Mouse (Mus musculus): ENCODE measurements around the gene Clec12b. TPM values are rescaled to one million over a fixed set of nuclear protein-coding genes. Genes with fewer than 3 reads are reported as not detected.

The Clec12b gene
- polyA plus RNA-seq, 1 experiment, result 7.1 TPM

GRCm38 (mm10) chr6:129396997-129397396 lies 11.3 kb upstream of the Clec12b start, which contains the start of gene Clec1b:
Clec1b (plus strand) TSS chr6:129397297.
- Histone ChIP-seq H3K27ac (ENCODE audit: control insufficient read depth, insufficient read depth, low read depth, low read length) (no peak within 1 kb of the TSS), H3K4me1 (ENCODE audit: control insufficient read depth, insufficient read depth, low read length) (no peaks in the 10 kb centered on the region; the same call in 1 of the 2 replicates), H3K4me3 (ENCODE audit: control insufficient read depth, low read depth, low read length) (no peak within 1 kb of the TSS), H3K27me3 (ENCODE audit: control insufficient read depth, insufficient read depth, low read length) (no peaks in the 10 kb centered on the region), H3K36me3 (ENCODE audit: control insufficient read depth, insufficient read depth, low read length) (no peaks in the 10 kb centered on the region)
- TF ChIP-seq POLR2A (IDR thresholded peaks at IDR 0.05; ENCODE audit: control insufficient read depth, low read depth, low read length) (no peak), CTCF (IDR thresholded peaks at IDR 0.05; ENCODE audit: control insufficient read depth, insufficient read depth, insufficient replicate concordance, low read depth, low read length) (no peak)

GRCm38 (mm10) chr6:129393732-129394131 lies 8.1 kb upstream of the Clec12b start:
- TF ChIP-seq POLR2A (IDR thresholded peaks at IDR 0.05; ENCODE audit: control insufficient read depth, low read depth, low read length), result no peak
- no peak for TF ChIP-seq CTCF (IDR thresholded peaks at IDR 0.05; ENCODE audit: control insufficient read depth, insufficient read depth, insufficient replicate concordance, low read depth, low read length)
- H3K36me3 ChIP-seq (ENCODE audit: control insufficient read depth, insufficient read depth, low read length), result no peaks in the 10 kb centered on the region
- no peak overlapping the region for H3K4me3 ChIP-seq (ENCODE audit: control insufficient read depth, low read depth, low read length)
- no peak overlapping the region for H3K27ac ChIP-seq (ENCODE audit: control insufficient read depth, insufficient read depth, low read depth, low read length)
- H3K4me1 ChIP-seq (ENCODE audit: control insufficient read depth, insufficient read depth, low read length), result no peaks in the 10 kb centered on the region
- no peaks in the 10 kb centered on the region for H3K27me3 ChIP-seq (ENCODE audit: control insufficient read depth, insufficient read depth, low read length)

- Histone ChIP-seq H3K4me3 (ENCODE audit: control insufficient read depth, low read depth, low read length) (no peak overlapping the region), H3K27me3 (ENCODE audit: control insufficient read depth, insufficient read depth, low read length) (no peaks in the 10 kb centered on the region), H3K4me1 (ENCODE audit: control insufficient read depth, insufficient read depth, low read length) (no peaks in the 10 kb centered on the region), H3K27ac (ENCODE audit: control insufficient read depth, insufficient read depth, low read depth, low read length) (no peak overlapping the region), H3K36me3 (ENCODE audit: control insufficient read depth, insufficient read depth, low read length) (no peaks in the 10 kb centered on the region)
- TF ChIP-seq POLR2A (IDR thresholded peaks at IDR 0.05; ENCODE audit: control insufficient read depth, low read depth, low read length) (no peak), CTCF (IDR thresholded peaks at IDR 0.05; ENCODE audit: control insufficient read depth, insufficient read depth, insufficient replicate concordance, low read depth, low read length) (no peak)
These were observed 7.5 kb upstream of the Clec12b start for GRCm38 (mm10) chr6:129393087-129393720.

- no peaks in the 10 kb centered on the region for H3K4me1 ChIP-seq (ENCODE audit: control insufficient read depth, insufficient read depth, low read length)
- H3K4me3 ChIP-seq (ENCODE audit: control insufficient read depth, low read depth, low read length), result no peak overlapping the region; the same call in 1 of the 2 replicates
- no peak for TF ChIP-seq POLR2A (IDR thresholded peaks at IDR 0.05; ENCODE audit: control insufficient read depth, low read depth, low read length)
- no peak for TF ChIP-seq CTCF (IDR thresholded peaks at IDR 0.05; ENCODE audit: control insufficient read depth, insufficient read depth, insufficient replicate concordance, low read depth, low read length)
- no peaks in the 10 kb centered on the region for H3K27me3 ChIP-seq (ENCODE audit: control insufficient read depth, insufficient read depth, low read length)
- H3K27ac ChIP-seq (ENCODE audit: control insufficient read depth, insufficient read depth, low read depth, low read length), result no peak overlapping the region; the same call in 1 of the 2 replicates
- H3K36me3 ChIP-seq (ENCODE audit: control insufficient read depth, insufficient read depth, low read length), result no peaks in the 10 kb centered on the region
These were observed 674 bp downstream of the Clec12b start for GRCm38 (mm10) chr6:129385000-129385399.

GRCm38 (mm10) chr6:129383466-129383865 lies 2.2 kb downstream of the Clec12b start:
- no peaks in the 10 kb centered on the region for H3K4me1 ChIP-seq (ENCODE audit: control insufficient read depth, insufficient read depth, low read length)
- H3K4me3 ChIP-seq (ENCODE audit: control insufficient read depth, low read depth, low read length), result no peak overlapping the region
- no peaks in the 10 kb centered on the region for H3K27me3 ChIP-seq (ENCODE audit: control insufficient read depth, insufficient read depth, low read length)
- H3K27ac ChIP-seq (ENCODE audit: control insufficient read depth, insufficient read depth, low read depth, low read length), result no peak overlapping the region
- no peak for TF ChIP-seq CTCF (IDR thresholded peaks at IDR 0.05; ENCODE audit: control insufficient read depth, insufficient read depth, insufficient replicate concordance, low read depth, low read length)
- no peak for TF ChIP-seq POLR2A (IDR thresholded peaks at IDR 0.05; ENCODE audit: control insufficient read depth, low read depth, low read length)
- no peaks in the 10 kb centered on the region for H3K36me3 ChIP-seq (ENCODE audit: control insufficient read depth, insufficient read depth, low read length)

GRCm38 (mm10) chr6:129381736-129382135 lies 3.9 kb downstream of the Clec12b start:
- TF ChIP-seq POLR2A (IDR thresholded peaks at IDR 0.05; ENCODE audit: control insufficient read depth, low read depth, low read length) (no peak), CTCF (IDR thresholded peaks at IDR 0.05; ENCODE audit: control insufficient read depth, insufficient read depth, insufficient replicate concordance, low read depth, low read length) (no peak)
- H3K4me3 ChIP-seq (ENCODE audit: control insufficient read depth, low read depth, low read length), result no peak overlapping the region
- H3K4me1 ChIP-seq (ENCODE audit: control insufficient read depth, insufficient read depth, low read length), result no peaks in the 10 kb centered on the region
- H3K27me3 ChIP-seq (ENCODE audit: control insufficient read depth, insufficient read depth, low read length), result no peaks in the 10 kb centered on the region
- H3K27ac ChIP-seq (ENCODE audit: control insufficient read depth, insufficient read depth, low read depth, low read length), result no peak overlapping the region
- no peaks in the 10 kb centered on the region for H3K36me3 ChIP-seq (ENCODE audit: control insufficient read depth, insufficient read depth, low read length)

GRCm38 (mm10) chr6:129380454-129380853 lies 5.2 kb downstream of the Clec12b start:
- Histone ChIP-seq H3K27me3 (ENCODE audit: control insufficient read depth, insufficient read depth, low read length) (no peaks in the 10 kb centered on the region), H3K4me1 (ENCODE audit: control insufficient read depth, insufficient read depth, low read length) (no peaks in the 10 kb centered on the region), H3K4me3 (ENCODE audit: control insufficient read depth, low read depth, low read length) (no peak overlapping the region), H3K27ac (ENCODE audit: control insufficient read depth, insufficient read depth, low read depth, low read length) (no peak overlapping the region), H3K36me3 (ENCODE audit: control insufficient read depth, insufficient read depth, low read length) (no peaks in the 10 kb centered on the region)
- TF ChIP-seq POLR2A (IDR thresholded peaks at IDR 0.05; ENCODE audit: control insufficient read depth, low read depth, low read length) (no peak), CTCF (IDR thresholded peaks at IDR 0.05; ENCODE audit: control insufficient read depth, insufficient read depth, insufficient replicate concordance, low read depth, low read length) (no peak)

All from testis, adult 2 months (tissue).